Mouse (Mus musculus): ENCODE measurements at regions not wholly inside any gene's neighbourhood (a gene's known extent, or its start where the extent isn't known, plus 50 kb on each side); places are given as distances from the start of the nearest gene placed in this dataset.

DNA sequence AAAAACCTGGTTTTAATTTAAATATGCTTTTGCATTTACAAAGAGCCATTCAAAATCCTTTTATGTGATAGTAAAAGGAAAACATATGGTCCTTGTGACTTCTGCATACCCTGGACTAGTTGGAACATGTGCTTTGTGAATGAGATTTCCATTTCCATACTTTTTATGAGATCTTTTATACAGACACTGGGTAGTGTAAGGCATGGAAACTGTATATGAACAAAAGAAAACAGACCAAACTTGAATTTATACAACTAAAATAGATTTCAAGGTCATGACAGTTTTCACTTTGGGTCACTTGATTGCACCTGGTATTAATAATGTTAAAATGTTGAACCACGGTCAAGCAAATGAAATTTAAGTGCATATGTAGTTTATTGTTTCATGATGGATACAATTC is 138.5 kb downstream of the Slitrk6 start:
- 77% methylated on average over 1 of the region's 1 CpGs for WGBS
- Histone ChIP-seq H3K9me3 (replicated peaks; ENCODE audit: low read length) (no peaks in the 10 kb centered on the region), H3K9ac (ENCODE audit: low read depth, low read length) (no peak overlapping the region), H3K4me2 (ENCODE audit: low read length) (no peak overlapping the region), H3K36me3 (ENCODE audit: insufficient read depth, low read length) (no peaks in the 10 kb centered on the region), H3K27me3 (ENCODE audit: insufficient read depth, low read length) (no peaks in the 10 kb centered on the region), H3K27ac (no peak overlapping the region), H3K4me1 (replicated peaks; ENCODE audit: insufficient read depth, low read length) (no peaks in the 10 kb centered on the region), H3K4me3 (replicated peaks; ENCODE audit: low read depth, low read length) (no peak overlapping the region)
- no peak for TF ChIP-seq CTCF (IDR thresholded peaks at IDR 0.05; ENCODE audit: low read depth)
- DNase-seq (ENCODE audit: low spot score) (no peak), ATAC-seq (replicated peaks; ENCODE audit: low FRiP score, low read depth) (no peak)

DNA sequence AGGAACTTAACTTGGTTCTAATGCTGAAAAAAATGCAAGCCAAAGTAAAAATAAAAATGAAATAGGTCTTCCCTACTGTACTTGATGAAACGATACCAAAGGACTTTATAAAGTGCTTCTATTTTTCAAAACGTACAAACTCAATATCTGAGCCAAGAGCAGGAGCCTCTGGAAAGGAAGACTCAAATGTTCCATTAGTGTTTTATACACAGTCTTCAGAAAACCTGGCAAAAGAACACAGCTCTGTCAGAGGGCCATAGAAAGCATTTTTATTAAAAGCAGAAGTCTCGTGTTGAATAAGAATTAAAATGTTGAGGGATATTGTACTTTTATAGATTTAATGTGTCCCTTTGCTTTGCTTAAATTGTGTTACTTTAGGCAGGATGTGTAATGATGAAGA is 174.6 kb downstream of the Slitrk6 start:
- ATAC-seq (replicated peaks; ENCODE audit: low FRiP score, low read depth) (no peak), DNase-seq (ENCODE audit: low spot score) (no peak)
- H3K27me3 ChIP-seq (ENCODE audit: insufficient read depth, low read length): no peaks in the 10 kb centered on the region
- H3K4me2 ChIP-seq (ENCODE audit: low read length): no peak overlapping the region
- H3K9me3 ChIP-seq (replicated peaks; ENCODE audit: low read length): no peaks in the 10 kb centered on the region
- TF ChIP-seq CTCF (IDR thresholded peaks at IDR 0.05; ENCODE audit: low read depth): no peak
- no peak overlapping the region for H3K4me3 ChIP-seq (replicated peaks; ENCODE audit: low read depth, low read length)
- no peak overlapping the region for H3K27ac ChIP-seq
- no peaks in the 10 kb centered on the region for H3K36me3 ChIP-seq (ENCODE audit: insufficient read depth, low read length)
- H3K9ac ChIP-seq (ENCODE audit: low read depth, low read length): no peak overlapping the region
- no peaks in the 10 kb centered on the region for H3K4me1 ChIP-seq (replicated peaks; ENCODE audit: insufficient read depth, low read length)
- WGBS: 64% methylated on average over 3 of the region's 3 CpGs

DNA sequence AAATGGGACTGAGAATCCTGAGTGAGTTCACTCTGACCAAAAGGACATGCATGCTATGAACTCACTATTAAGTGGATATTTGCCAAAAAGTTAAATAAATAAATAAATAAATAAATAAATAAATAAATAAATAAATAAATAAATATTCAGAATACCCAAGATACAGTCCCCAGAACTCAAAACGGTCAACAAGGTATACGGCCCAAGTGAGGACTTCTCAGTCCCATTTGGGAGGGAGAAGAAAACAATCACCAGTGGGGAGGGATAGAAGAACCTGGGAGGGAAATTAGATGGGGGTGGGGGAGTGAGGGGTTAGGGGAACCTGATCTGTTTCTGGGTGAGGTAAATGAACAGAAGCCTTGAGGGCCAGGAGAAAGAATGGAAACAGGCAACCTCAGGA is 184.2 kb downstream of the Slitrk6 start:
- Histone ChIP-seq H3K4me1 (replicated peaks; ENCODE audit: insufficient read depth, low read length) (no peaks in the 10 kb centered on the region), H3K27ac (no peak overlapping the region), H3K4me2 (ENCODE audit: low read length) (no peak overlapping the region), H3K27me3 (ENCODE audit: insufficient read depth, low read length) (no peaks in the 10 kb centered on the region), H3K36me3 (ENCODE audit: insufficient read depth, low read length) (no peaks in the 10 kb centered on the region), H3K9me3 (replicated peaks; ENCODE audit: low read length) (no peaks in the 10 kb centered on the region), H3K4me3 (replicated peaks; ENCODE audit: low read depth, low read length) (no peak overlapping the region), H3K9ac (ENCODE audit: low read depth, low read length) (no peak overlapping the region)
- DNase-seq (ENCODE audit: low spot score) (no peak), ATAC-seq (replicated peaks; ENCODE audit: low FRiP score, low read depth) (no peak)
- WGBS: 99% methylated on average over 2 of the region's 2 CpGs
- no peak for TF ChIP-seq CTCF (IDR thresholded peaks at IDR 0.05; ENCODE audit: low read depth)

GRCm38 (mm10) chr14:110565783-110566445 is 189.0 kb downstream of the Slitrk6 start:
- Histone ChIP-seq H3K9me3 (replicated peaks; ENCODE audit: low read length) (no peaks in the 10 kb centered on the region), H3K27ac (no peak overlapping the region), H3K36me3 (ENCODE audit: insufficient read depth, low read length) (no peaks in the 10 kb centered on the region), H3K27me3 (ENCODE audit: insufficient read depth, low read length) (no peaks in the 10 kb centered on the region), H3K9ac (ENCODE audit: low read depth, low read length) (no peak overlapping the region), H3K4me1 (replicated peaks; ENCODE audit: insufficient read depth, low read length) (no peaks in the 10 kb centered on the region), H3K4me2 (ENCODE audit: low read length) (no peak overlapping the region), H3K4me3 (replicated peaks; ENCODE audit: low read depth, low read length) (no peak overlapping the region)
- 73% methylated on average over 7 of the region's 7 CpGs for WGBS
- ATAC-seq (replicated peaks; ENCODE audit: low FRiP score, low read depth): no peak
- TF ChIP-seq CTCF (IDR thresholded peaks at IDR 0.05; ENCODE audit: low read depth): no peak
- no peak for DNase-seq (ENCODE audit: low spot score)

GRCm38 (mm10) chr14:110564621-110565020 is 190.3 kb downstream of the Slitrk6 start:
- ATAC-seq (replicated peaks; ENCODE audit: low FRiP score, low read depth) (no peak), DNase-seq (ENCODE audit: low spot score) (no peak)
- H3K9ac ChIP-seq (ENCODE audit: low read depth, low read length): no peak overlapping the region
- no peaks in the 10 kb centered on the region for H3K4me1 ChIP-seq (replicated peaks; ENCODE audit: insufficient read depth, low read length)
- H3K36me3 ChIP-seq (ENCODE audit: insufficient read depth, low read length): no peaks in the 10 kb centered on the region
- no peaks in the 10 kb centered on the region for H3K27me3 ChIP-seq (ENCODE audit: insufficient read depth, low read length)
- no peak overlapping the region for H3K4me3 ChIP-seq (replicated peaks; ENCODE audit: low read depth, low read length)
- no peak for TF ChIP-seq CTCF (IDR thresholded peaks at IDR 0.05; ENCODE audit: low read depth)
- 80% methylated on average over 2 of the region's 2 CpGs for WGBS
- H3K4me2 ChIP-seq (ENCODE audit: low read length): no peak overlapping the region
- no peaks in the 10 kb centered on the region for H3K9me3 ChIP-seq (replicated peaks; ENCODE audit: low read length)
- no peak overlapping the region for H3K27ac ChIP-seq

GRCm38 (mm10) chr14:110545265-110545664 is 209.7 kb downstream of the Slitrk6 start:
- H3K27me3 ChIP-seq (ENCODE audit: insufficient read depth, low read length): no peaks in the 10 kb centered on the region
- no peaks in the 10 kb centered on the region for H3K9me3 ChIP-seq (replicated peaks; ENCODE audit: low read length)
- H3K27ac ChIP-seq: no peak overlapping the region
- H3K4me2 ChIP-seq (ENCODE audit: low read length): no peak overlapping the region
- no peak overlapping the region for H3K9ac ChIP-seq (ENCODE audit: low read depth, low read length)
- no peak overlapping the region for H3K4me3 ChIP-seq (replicated peaks; ENCODE audit: low read depth, low read length)
- H3K4me1 ChIP-seq (replicated peaks; ENCODE audit: insufficient read depth, low read length): no peaks in the 10 kb centered on the region
- H3K36me3 ChIP-seq (ENCODE audit: insufficient read depth, low read length): no peaks in the 10 kb centered on the region
- DNase-seq (ENCODE audit: low spot score) (peak; percentile 23), ATAC-seq (replicated peaks; ENCODE audit: low FRiP score, low read depth) (no peak)
- WGBS: 49% methylated on average over 7 of the region's 7 CpGs
- TF ChIP-seq CTCF (IDR thresholded peaks at IDR 0.05; ENCODE audit: low read depth): no peak

Measured in kidney, postnatal 0 days (tissue).